Mouse (Mus musculus) cerebellum, adult 9-11 months (tissue): ENCODE measurements at regions not wholly inside any gene's neighbourhood (a gene's known extent, or its start where the extent isn't known, plus 50 kb on each side); places are given as distances from the start of the nearest gene placed in this dataset.

Experiments used
- DNase-seq: peaks from one replicate; pipeline ENCODE4 v3.0.0; 2022

GRCm38 (mm10) chr12:90469754-90470153, 268.5 kb downstream of the Dio2 start:
- no peak for DNase-seq

GRCm38 (mm10) chr12:90460121-90460520, 278.1 kb downstream of the Dio2 start:
- DNase-seq = no peak

- no peak for DNase-seq
Observed at GRCm38 (mm10) chr12:90440672-90441071, 297.6 kb downstream of the Dio2 start.

GRCm38 (mm10) chr12:90425276-90426063, 312.8 kb downstream of the Dio2 start:
- DNase-seq = peak; percentile 99

GRCm38 (mm10) chr12:90417590-90418221, 320.5 kb downstream of the Dio2 start:
- DNase-seq = no peak

GRCm38 (mm10) chr12:90408716-90409115, 329.5 kb downstream of the Dio2 start:
- no peak for DNase-seq

GRCm38 (mm10) chr12:90398564-90398963, 339.7 kb downstream of the Dio2 start:
- DNase-seq = peak; percentile 30
